Mouse (Mus musculus): ENCODE measurements around the gene Pym1. TPM values are rescaled to one million over a fixed set of nuclear protein-coding genes. Genes with fewer than 3 reads are reported as not detected.
"Not testable (repeated sequence)": the region's sequence is repeated elsewhere in the genome, so short reads cannot be mapped to it uniquely, and the experiment has no call there.

Gene Pym1
- total RNA-seq (2015; ENCODE audit: low replicate concordance) = 2.5 and 17.5 TPM in 2 replicates
- 9.1 and 12.4 TPM in 2 replicates for total RNA-seq (2017; ENCODE audit: low replicate concordance)

DNA sequence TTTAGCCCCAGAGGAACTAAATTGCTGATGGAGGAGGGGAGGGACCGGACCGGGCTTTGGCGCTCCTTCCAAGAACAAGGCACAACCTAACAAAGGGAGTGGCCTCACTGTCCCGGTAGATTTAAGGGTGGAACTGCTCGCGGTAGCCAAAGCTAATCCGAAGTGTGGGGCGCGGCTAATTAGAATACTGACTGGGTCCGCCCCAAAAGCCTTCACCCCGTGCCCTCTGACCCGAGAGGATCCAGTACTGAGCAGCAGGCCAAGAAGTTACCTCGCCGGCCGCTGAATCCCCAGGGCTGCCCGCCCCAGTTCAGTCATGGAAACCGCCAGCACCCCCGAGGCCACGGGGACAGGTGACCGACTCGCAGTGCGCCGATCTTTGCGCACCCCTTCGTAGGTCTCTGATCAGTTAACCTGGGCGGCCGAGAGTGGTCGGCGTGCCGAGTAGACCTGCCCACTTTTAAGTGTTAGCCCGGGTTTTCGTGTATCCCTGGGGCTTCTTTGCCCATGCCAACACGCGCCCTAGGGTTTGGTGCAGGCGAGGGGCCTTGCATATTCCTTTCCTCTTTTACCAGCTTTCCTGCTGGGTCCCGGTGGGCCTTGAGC, at the start of gene Pym1:
Gene Pym1 (plus strand): TSS at position 244 of the 606 bp plus-strand sequence.
- peak; percentile 87 for ATAC-seq (replicated peaks; ENCODE audit: low FRiP score, poor library complexity, severe bottlenecking)

DNA sequence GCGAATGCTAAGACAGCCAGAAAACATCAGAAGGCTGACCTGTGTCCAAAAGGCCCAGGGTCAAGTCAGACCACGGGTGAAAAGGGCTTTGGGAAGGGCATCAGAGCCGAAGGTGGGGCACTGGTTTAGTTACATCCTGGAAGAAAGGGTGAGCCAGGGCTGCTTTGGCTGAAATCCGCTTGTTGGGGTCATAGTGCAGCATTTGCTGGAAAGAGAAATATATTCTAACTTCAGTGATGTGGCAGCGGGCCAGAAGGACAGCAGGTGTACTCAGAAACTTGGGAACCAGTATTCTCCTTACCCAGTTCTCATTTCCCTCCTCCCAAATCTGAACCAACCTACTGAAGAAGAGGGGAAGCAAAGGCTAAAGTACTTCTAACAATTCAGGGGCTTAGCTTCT, 48.7 kb upstream of the Pym1 start:
- ATAC-seq (replicated peaks; ENCODE audit: low FRiP score, poor library complexity, severe bottlenecking) = no peak

DNA sequence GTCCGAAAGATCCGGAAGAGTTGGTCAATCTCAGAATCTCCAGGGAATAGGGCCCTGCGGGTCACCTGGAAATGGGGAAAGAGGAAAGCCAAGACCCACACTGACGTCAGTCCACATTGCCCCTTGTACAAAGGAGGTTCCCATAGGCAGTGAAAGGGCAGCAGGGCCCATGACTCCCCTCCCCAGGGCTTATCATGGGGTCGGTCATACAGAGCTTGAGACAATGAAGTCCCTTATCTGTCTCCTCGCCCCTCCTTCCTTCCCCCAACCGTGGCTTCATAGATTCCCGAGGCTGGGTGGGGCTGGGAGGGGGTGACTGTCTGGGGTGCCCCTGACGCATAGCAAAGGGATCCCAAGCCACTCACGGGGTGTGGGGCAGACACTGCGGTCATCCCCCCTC, 48.1 kb upstream of the Pym1 start:
- ATAC-seq (replicated peaks; ENCODE audit: low FRiP score, poor library complexity, severe bottlenecking) = no peak

DNA sequence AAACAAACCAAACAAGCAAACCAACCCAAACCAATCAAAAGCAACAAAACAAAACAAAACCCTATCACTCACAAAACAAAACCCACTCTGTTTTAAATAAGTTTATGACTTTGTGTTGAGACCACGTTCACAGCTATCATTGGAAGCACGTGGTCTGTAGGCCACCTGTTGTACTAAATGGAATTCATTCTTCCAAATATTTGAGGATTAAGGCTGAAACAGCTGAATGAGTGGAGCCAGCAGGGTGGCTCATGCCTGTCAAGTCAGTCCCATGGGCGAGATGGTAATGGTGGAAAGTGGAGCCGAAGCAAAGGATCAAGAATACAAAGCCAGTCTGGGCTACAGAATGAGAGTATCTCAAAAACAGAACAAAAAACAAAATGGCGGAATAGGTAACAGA, 47.0 kb upstream of the Pym1 start:
- no peak for ATAC-seq (replicated peaks; ENCODE audit: low FRiP score, poor library complexity, severe bottlenecking)

DNA sequence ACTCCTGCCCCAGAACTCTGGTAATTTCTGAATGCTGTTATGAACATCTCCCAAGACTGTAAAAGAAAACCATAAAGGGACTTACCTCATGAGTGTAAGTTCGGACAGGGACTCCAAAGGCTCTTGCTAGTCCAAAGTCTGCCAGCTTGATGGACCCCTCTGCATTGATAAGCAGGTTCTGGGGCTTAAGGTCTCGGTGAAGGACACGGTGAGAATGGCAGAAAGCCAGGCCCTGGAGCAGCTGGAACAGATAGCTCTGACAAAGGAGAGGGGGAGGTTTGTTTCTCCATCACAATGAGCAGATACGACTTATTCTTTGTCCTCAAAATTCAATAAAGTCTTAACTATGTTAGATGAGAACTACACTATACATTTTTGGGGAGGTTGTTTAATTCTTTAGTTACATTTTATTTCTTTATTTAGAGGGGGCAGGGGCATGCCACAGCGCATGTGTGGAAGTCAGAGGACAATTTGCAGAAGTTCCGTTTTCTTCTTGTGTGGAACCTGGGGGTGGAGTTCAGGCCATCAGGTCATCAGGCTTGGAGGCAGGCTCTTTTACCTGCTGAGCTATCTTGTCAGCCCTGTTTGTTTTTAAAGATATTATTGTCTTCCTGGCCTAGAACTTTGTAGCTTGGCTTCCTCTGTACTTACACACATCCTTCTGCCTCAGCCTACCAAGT, 45.2 kb upstream of the Pym1 start:
- no peak for ATAC-seq (replicated peaks; ENCODE audit: low FRiP score, poor library complexity, severe bottlenecking)

DNA sequence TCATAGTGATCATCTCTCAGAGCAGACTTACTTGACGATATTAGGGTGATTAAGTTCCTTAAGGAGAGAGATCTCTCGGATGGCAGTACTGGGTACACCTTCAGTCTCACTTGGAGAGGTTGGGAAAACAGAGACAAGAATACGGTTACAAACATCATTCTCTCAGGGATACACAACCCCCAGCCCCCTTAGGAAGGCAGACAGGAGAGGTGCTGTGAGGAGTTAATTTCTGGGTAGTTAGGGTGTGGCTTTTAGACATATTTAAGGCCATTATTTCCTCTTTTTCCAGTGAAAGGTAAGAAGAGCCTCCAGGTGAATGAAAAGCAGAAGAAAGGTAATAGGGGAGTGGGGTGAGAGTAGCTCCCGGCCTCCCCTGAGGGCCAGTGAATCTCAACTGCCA, 43.8 kb upstream of the Pym1 start, which contains the start of gene Pmel:
Gene Pmel (plus strand): TSS at position 301 of the 400 bp plus-strand sequence.
- ATAC-seq (replicated peaks; ENCODE audit: low FRiP score, poor library complexity, severe bottlenecking) = peak; percentile 1; the same call in 1 of the 2 replicates

DNA sequence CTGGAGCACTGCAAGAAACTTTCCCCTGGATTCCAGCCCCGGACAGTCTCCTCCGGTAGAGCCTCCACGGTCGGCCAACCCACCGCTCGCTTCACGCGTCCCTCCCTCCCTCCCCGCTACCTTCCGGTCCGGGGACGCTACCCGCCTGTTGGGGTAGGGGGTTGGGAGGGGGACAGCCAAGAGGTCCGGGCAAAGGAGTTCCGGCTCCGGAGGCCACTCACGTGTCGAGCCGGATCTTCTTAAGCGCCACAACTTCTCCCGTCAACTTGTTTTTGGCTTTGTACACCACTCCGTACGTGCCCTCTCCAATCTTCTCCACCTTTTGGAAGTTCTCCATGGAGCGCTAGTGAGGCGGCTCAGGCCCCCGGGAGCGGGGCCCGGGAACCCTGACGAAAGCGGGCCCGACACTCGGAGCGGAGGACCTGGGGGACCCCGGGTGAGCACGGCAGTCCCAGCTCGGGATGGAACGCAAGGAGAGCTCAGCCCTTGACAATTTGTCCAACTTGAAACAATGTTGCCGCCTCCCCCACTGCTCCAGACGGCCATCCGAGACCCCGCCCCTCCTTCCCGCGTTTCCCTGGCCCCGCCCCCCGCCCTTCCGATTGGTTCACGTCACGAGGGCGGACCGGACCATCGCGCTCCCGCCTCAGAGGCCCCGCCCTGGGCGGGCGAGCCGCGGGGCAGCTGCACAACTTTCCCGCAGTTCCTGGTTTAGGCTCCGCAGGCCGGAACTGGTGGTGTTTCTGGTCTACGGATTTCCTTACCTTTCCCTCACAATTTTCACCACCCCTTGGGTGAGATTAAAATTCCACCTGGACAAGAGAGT, 43.0 kb upstream of the Pym1 start, which contains the start of gene Cdk2:
Gene Cdk2 (minus strand): TSS at position 541 of the 826 bp plus-strand sequence.
- ATAC-seq (replicated peaks; ENCODE audit: low FRiP score, poor library complexity, severe bottlenecking) = peak; percentile 90

DNA sequence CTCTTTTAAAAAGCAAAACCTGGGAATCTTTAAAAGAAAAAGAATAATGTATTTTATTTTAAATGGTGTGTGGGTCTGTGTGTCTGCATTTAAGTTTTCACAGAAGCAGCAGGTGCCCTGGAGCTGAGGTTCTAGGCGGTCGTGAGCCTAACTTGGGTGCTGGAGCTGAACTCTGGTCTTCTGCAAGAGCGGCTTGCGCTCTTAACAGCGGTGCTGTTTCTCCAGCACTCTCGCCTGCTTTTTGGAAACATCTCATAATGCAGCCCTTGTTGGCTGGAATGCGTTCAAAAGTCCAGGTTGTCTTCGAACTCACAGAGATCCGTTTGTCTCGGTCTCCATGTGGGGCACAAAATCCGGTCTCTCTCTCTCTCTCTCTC, 42.4 kb upstream of the Pym1 start:
- ATAC-seq (replicated peaks; ENCODE audit: low FRiP score, poor library complexity, severe bottlenecking) = peak; percentile 37

DNA sequence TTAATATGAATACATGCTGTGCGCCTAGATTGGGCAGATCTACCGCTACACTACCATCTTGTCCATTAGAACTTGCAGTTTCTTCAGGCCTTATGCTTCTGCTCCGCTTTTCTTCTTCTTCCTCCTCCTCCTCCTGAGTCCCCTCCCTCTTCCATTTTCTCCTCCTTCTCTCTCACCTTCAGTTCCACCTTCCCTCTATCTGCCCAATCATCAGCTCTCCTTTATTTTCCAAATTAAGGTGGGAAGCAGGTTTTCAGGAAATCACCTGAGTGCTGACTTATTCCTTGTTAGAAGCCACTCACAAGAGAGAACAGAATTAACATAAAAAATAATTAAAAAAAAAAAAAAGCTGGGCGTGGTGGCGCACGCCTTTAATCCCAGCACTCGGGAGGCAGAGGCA, 36.4 kb upstream of the Pym1 start:
- not testable (repeated sequence) for ATAC-seq (replicated peaks; ENCODE audit: low FRiP score, poor library complexity, severe bottlenecking)

DNA sequence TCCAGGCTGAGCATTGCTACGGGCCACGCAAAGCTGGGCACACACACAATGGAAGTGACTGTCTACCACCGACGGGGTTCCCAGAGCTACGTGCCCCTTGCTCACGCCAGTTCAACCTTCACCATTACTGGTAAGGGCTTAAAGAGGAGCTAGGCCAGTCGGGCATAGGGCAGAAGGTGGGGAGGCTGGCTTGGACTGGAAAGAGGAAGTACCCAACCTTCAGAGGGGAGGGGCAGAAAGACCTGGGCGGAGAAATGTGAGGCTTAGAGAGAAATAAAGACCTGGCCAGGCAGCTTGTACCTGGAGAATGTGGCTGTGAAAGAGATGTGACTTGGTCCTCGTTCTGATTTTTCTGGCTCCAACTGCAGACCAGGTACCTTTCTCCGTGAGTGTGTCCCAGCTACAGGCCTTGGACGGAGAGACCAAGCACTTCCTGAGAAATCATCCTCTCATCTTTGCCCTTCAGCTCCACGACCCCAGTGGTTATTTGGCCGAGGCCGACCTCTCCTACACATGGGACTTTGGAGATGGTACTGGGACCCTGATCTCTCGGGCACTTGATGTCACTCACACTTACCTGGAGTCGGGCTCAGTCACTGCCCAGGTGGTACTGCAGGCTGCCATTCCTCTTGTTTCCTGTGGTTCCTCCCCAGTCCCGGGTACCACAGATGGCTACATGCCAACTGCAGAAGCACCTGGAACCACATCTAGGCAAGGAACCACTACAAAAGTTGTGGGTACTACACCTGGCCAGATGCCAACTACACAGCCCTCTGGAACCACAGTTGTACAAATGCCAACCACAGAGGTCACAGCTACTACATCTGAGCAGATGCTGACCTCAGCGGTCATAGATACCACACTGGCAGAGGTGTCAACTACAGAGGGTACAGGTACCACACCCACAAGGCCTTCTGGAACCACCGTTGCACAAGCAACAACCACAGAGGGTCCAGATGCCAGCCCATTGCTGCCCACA, 31.8 kb upstream of the Pym1 start:
- ATAC-seq (replicated peaks; ENCODE audit: low FRiP score, poor library complexity, severe bottlenecking) = no peak

DNA sequence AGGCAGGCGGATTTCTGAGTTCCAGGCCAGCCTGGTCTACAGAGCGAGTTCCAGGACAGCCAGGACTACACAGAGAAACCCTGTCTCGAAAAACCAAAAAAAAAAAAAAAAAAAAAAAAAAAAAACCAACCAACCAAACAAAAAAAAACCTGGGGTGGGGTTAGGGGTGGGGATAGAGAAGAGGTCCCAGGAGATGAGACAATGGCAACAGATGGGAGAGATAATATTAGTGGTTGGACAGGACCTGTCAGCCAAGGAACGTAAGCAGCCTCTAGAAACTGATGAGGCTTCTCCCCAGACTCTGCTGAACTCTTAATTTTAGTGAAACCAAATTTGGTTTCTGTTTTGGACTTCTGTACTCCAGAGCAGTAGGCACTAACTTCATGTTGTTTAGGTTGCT, 22.2 kb upstream of the Pym1 start:
- ATAC-seq (replicated peaks; ENCODE audit: low FRiP score, poor library complexity, severe bottlenecking) = not testable (repeated sequence)

DNA sequence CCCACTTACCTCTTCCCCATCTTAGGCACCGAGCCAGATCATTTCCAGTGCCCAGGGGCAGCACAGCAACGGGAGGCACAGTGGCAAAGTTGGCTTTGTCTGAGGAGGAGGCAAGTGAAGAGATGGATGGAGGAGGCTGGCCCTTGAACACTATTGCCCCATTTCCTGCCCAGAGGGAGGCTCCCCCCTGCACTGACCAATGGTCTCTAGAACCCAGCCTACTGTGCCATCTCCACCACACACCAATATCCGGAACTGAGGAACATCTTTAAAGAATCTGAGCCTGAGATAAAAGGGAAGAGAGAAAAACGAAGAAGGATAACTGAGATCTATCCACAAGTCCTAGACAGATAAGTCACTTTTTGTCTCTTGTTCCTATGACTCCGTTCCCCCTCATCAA, 19.6 kb upstream of the Pym1 start:
- no peak for ATAC-seq (replicated peaks; ENCODE audit: low FRiP score, poor library complexity, severe bottlenecking)

DNA sequence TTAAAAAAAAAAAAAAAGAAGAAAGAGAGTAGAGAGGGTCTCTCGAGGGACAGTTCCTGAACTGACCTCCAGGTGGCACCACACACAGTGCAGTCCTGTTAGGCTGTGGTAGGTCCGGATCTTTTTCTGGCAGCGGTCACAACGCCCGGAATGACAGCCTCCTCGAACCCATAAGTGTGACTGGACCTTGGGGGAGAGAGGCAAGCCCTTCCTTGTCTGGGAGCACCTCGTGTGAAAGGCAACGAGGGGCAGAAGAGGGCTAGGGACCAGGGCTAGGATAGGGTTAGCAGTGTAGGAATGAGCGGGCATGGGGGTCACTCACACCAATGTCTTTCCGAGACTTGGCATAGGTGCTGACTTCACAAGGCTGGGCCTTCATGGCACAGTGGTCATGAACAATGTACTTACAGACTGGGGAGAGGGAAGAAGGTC, 16.7 kb upstream of the Pym1 start:
- peak; percentile 73 for ATAC-seq (replicated peaks; ENCODE audit: low FRiP score, poor library complexity, severe bottlenecking)

DNA sequence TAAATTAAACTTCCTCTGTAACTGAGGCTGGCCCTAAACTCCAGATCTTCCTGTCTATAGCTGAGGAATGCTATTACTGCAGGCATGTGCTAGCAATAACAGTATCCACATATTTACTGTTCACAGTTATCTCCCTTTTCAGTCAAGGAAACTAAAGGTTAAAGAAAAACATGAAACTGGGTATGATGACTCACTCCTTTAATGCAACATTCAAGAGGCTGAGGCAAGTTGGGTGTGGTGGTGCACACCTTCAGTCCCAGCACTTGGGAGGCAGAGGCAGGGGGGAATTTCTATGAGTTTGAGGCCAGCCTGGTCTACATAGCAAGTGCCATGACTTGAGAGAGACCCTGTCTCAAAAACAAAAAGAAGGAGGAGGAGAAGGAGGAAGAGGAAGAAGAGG, 15.7 kb upstream of the Pym1 start:
- ATAC-seq (replicated peaks; ENCODE audit: low FRiP score, poor library complexity, severe bottlenecking) = no peak

DNA sequence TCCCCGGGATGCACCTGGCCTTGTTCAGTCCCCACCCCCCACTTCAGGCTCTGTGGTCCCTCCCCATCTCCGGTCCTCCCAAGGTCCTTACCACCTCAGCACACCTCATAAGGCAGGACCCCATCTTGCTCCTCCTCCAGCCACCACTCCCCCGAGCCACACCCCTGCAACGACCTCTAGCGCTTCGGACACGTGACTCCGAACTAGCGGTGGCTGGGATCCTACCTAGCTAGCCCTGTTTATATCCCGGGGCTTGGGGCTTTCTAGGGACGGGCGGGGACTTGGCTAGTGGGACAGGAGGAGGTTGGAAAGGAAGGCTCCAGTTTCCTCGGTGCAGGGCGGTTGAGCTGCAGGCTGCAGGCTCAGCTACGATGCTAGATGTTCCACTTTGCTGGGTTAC, 10.3 kb upstream of the Pym1 start:
- ATAC-seq (replicated peaks; ENCODE audit: low FRiP score, poor library complexity, severe bottlenecking) = no peak

DNA sequence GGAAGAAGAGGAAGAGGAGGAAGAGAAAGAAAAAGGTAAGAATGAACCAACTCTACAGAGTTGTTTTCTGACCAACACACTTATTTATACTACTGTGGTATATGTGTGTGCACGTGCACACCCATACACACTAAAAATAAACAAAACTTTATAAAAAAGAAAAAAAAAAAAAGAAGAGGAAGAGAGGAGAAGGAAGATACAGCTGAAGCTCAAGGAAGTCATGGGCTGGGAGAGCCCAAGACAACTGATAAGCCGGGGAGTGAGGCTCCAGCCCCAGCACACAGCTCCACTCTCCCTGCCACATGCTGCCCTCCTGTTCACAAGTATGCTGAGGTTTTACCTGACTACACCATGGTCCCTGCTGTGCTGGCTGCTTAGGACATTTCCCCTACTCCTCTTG, 7.4 kb upstream of the Pym1 start:
- no peak for ATAC-seq (replicated peaks; ENCODE audit: low FRiP score, poor library complexity, severe bottlenecking)

DNA sequence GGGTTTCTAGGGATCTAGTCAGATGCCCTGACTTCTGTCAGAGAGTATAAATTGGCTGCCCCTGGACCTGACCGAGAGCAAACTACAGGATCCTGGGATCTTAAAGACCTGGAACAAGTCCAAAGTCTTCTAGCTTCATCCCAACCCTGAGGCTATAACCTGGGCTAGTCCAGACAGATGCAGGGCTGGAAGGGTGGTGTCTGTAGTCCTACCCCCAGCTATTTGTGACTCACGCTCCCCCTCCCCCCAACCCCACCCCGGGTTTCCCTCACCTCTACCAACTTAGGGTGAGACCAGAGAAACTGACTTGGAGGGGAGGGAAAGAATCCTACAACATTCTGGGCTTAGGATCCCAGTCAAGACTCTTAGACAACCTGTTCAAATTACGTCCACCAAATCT, 5.1 kb upstream of the Pym1 start:
- no peak for ATAC-seq (replicated peaks; ENCODE audit: low FRiP score, poor library complexity, severe bottlenecking)

DNA sequence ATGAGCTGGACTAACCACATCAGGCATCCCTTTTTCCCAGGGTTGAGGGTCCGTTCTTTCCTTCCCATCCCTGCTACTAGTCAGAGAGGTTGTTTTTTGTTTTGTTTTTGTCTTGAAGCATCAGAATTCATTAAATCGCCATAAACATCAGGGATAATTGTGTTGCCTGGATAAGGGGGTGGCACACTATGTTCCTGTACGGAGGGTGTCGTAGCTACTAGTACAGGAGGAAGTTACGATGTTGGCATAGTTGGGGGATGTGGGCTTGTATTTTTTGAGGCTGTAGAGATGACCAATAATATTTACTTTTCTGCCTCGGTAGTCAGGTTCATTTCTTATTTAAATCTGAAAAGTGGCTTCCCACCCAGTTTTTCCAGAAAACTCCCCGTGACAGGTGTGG, 4.5 kb upstream of the Pym1 start:
- ATAC-seq (replicated peaks; ENCODE audit: low FRiP score, poor library complexity, severe bottlenecking) = no peak

DNA sequence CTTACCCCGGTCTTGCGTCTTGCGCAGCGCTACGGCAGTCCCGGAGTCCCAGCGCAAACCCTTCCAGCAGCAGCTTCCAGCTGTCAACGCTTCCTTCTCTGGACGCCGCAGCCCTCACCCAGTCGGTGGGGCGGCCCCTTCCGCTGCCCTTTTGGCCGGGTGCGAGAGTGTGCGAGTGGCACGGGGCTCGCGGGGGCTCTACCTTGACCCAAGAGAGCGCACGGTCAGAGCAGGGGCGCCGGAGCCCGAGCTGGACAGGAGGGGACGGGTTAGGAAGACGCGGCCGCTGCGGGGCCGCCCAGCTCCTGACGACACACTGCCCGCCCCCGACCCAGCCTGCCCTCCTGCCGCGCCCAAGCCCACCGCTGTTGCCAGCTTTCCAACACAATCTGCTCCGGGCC, 3.9 kb upstream of the Pym1 start:
- ATAC-seq (replicated peaks; ENCODE audit: low FRiP score, poor library complexity, severe bottlenecking) = no peak

DNA sequence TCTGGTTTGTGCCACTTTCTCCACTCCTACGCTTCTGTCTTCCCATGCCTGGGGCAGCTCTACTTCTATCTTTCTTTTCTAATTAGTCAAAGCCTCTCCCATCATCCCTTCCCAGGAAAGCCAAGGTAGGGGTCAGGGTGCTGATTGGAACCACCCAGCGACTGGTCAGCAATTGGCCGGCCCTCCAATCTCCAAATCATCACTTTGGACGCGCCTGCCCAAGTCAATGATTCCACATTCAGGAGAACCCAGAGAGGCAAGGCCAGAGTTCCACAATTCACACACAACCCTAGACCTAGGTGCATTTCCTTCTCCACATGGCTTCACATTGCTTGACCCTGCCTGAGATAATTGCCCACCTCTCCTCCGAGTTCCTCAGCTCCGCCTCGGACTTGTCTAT, 3.5 kb upstream of the Pym1 start:
- ATAC-seq (replicated peaks; ENCODE audit: low FRiP score, poor library complexity, severe bottlenecking) = no peak
